Mouse (Mus musculus): ENCODE measurements around the gene Ccdc113.

DNA sequence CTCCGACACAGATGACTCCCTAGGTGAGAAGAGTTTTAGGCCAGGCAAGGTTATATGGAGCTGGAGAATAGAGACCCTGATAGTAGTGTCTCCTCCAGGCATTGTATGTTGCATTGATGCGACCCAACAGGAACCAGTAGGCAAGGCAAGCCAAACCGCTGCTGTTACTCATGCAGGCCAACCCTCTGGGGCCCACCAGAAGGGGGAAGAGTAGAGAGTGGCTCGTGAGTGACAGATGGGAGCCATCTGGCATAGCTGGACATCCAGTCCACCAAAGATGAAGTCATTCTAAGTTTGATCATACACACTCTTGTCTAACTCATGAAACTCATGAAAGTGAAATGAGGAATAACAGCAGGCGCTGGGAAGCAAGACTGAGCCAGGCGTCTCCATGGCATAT, 32.9 kb downstream of the Ccdc113 start:
- no peak for TF ChIP-seq CTCF (IDR thresholded peaks at IDR 0.05; ENCODE audit: extremely low read depth, insufficient read length, insufficient replicate concordance, low read depth, low read length)
- no peak for TF ChIP-seq POLR2A (IDR thresholded peaks at IDR 0.05; ENCODE audit: low read depth, low read length)
